ENCODE assay signal across 19 mouse cellular contexts in genomic region chr7:111721308-111721698, GRCm38 (mm10). TPM values are rescaled to one million over a fixed set of nuclear protein-coding genes. Genes with fewer than 3 reads are reported as not detected.
DNase-seq lines count a peak whose midpoint lies in the region; ATAC-seq and TF ChIP-seq lines count a peak whose summit lies in the region.
"Had no signal": no experiment of that assay in that cellular context is flagged by ENCODE, and none has a peak within 500 bp of the region (broad histone marks: within the 10 kb centered on the region; RNA-seq: fewer than 3 reads in every experiment).

No protein-coding gene starts in this region.

- DNase-seq in lung, postnatal 10 days: peak; percentile 15
- no peak for DNase-seq in lung, postnatal 25 days (ENCODE audit: low spot score)
- no peak for DNase-seq in stomach, postnatal 0 days (ENCODE audit: low spot score)
- DNase-seq in spleen, adult 12 weeks (ENCODE audit: low spot score): no peak
- DNase-seq: adrenal gland, adult 8-10 months; cerebellum, adult 2 months; embryo, embryonic 11 days; kidney, adult 11 months; left cerebral cortex, postnatal 4 days; retina, postnatal 1 day; thymus, postnatal 25 days had no signal

- H3K27ac ChIP-seq in intestine, embryonic 15.5 days: peak overlapping the region; percentile 44; the same call in 1 of the 2 replicates
- H3K27ac ChIP-seq in intestine, postnatal 0 days (ENCODE audit: low read depth, low read length): no peak overlapping the region; the same call in 1 of the 2 replicates
- peak overlapping the region; percentile 82 for H3K27ac ChIP-seq in heart, embryonic 16.5 days (ENCODE audit: low read length)
- H3K27ac ChIP-seq in stomach, postnatal 0 days (replicated peaks): peak overlapping the region; percentile 86
- H3K27ac ChIP-seq: hindbrain, embryonic 13.5 days; liver, embryonic 14.5 days; neural tube, embryonic 13.5 days had no signal

- H3K4me2 ChIP-seq in intestine, embryonic 15.5 days (replicated peaks): no peak overlapping the region
- no peak overlapping the region for H3K4me2 ChIP-seq in intestine, postnatal 0 days (replicated peaks; ENCODE audit: low read depth)
- H3K4me2 ChIP-seq in heart, embryonic 16.5 days (ENCODE audit: low read depth, low read length): no peak overlapping the region
- no peak overlapping the region for H3K4me2 ChIP-seq in stomach, postnatal 0 days (replicated peaks; ENCODE audit: low read depth)
- H3K4me2 ChIP-seq: hindbrain, embryonic 13.5 days; neural tube, embryonic 13.5 days had no signal

- TF ChIP-seq CTCF in intestine, postnatal 0 days (IDR thresholded peaks at IDR 0.05; ENCODE audit: low read depth): no peak
- TF ChIP-seq CTCF in stomach, postnatal 0 days (IDR thresholded peaks at IDR 0.05; ENCODE audit: low read depth): no peak

- no peak for ATAC-seq in intestine, embryonic 15.5 days
- ATAC-seq in intestine, postnatal 0 days: no peak
- ATAC-seq in heart, embryonic 16.5 days (replicated peaks; ENCODE audit: extremely low read depth, insufficient read depth, low FRiP score): no peak
- no peak for ATAC-seq in stomach, postnatal 0 days (ENCODE audit: low FRiP score, low TSS enrichment)
- ATAC-seq: CD4-positive, CD25-positive, alpha-beta regulatory T cell, adult 4 months had no signal

- H3K27me3 ChIP-seq in intestine, embryonic 15.5 days (replicated peaks): no peaks in the 10 kb centered on the region
- H3K27me3 ChIP-seq in intestine, postnatal 0 days (replicated peaks; ENCODE audit: control insufficient read depth, insufficient read depth, low read length): no peaks in the 10 kb centered on the region
- no peaks in the 10 kb centered on the region for H3K27me3 ChIP-seq in heart, embryonic 16.5 days (ENCODE audit: control insufficient read depth, insufficient read depth, low read length)
- H3K27me3 ChIP-seq in stomach, postnatal 0 days (ENCODE audit: control insufficient read depth, insufficient read depth, low read length): no peaks in the 10 kb centered on the region
- H3K27me3 ChIP-seq: hindbrain, embryonic 13.5 days; megakaryocyte, embryonic 14.5 days; neural tube, embryonic 13.5 days had no signal

- H3K9ac ChIP-seq in intestine, embryonic 15.5 days: no peak overlapping the region
- no peak overlapping the region for H3K9ac ChIP-seq in intestine, postnatal 0 days (ENCODE audit: low read depth, low read length)
- H3K9ac ChIP-seq in heart, embryonic 16.5 days (ENCODE audit: low read length): no peak overlapping the region
- no peak overlapping the region for H3K9ac ChIP-seq in stomach, postnatal 0 days (ENCODE audit: low read length)
- H3K9ac ChIP-seq: hindbrain, embryonic 13.5 days; liver, embryonic 14.5 days; neural tube, embryonic 13.5 days had no signal

- H3K4me1 ChIP-seq in intestine, embryonic 15.5 days (replicated peaks): peaks cover 5% of the 10 kb centered on the region; the same call in 1 of the 2 replicates
- H3K4me1 ChIP-seq in intestine, postnatal 0 days (replicated peaks; ENCODE audit: control insufficient read depth, insufficient read depth, low read length): no peaks in the 10 kb centered on the region
- H3K4me1 ChIP-seq in heart, embryonic 16.5 days (ENCODE audit: control insufficient read depth, insufficient read depth, low read length): peaks cover 20% of the 10 kb centered on the region
- H3K4me1 ChIP-seq in stomach, postnatal 0 days (replicated peaks; ENCODE audit: control insufficient read depth, insufficient read depth): no peaks in the 10 kb centered on the region; the same call in 1 of the 2 replicates
- H3K4me1 ChIP-seq: megakaryocyte, embryonic 14.5 days; neural tube, embryonic 13.5 days had no signal

- H3K36me3 ChIP-seq in intestine, embryonic 15.5 days: no peaks in the 10 kb centered on the region
- no peaks in the 10 kb centered on the region for H3K36me3 ChIP-seq in intestine, postnatal 0 days (ENCODE audit: control insufficient read depth, insufficient read depth)
- H3K36me3 ChIP-seq in heart, embryonic 16.5 days (ENCODE audit: control insufficient read depth, insufficient read depth): no peaks in the 10 kb centered on the region
- no peaks in the 10 kb centered on the region for H3K36me3 ChIP-seq in stomach, postnatal 0 days (ENCODE audit: control insufficient read depth, insufficient read depth, low read length)
- H3K36me3 ChIP-seq: hindbrain, embryonic 13.5 days; neural tube, embryonic 13.5 days had no signal

- WGBS in intestine, embryonic 15.5 days: 87% methylated on average over 5 of the region's 5 CpGs
- WGBS in intestine, postnatal 0 days: 70% methylated on average over 5 of the region's 5 CpGs
- WGBS in heart, embryonic 16.5 days: 63% methylated on average over 5 of the region's 5 CpGs
- 69% methylated on average over 5 of the region's 5 CpGs for WGBS in stomach, postnatal 0 days

- H3K4me3 ChIP-seq in intestine, embryonic 15.5 days (replicated peaks): no peak overlapping the region
- no peak overlapping the region for H3K4me3 ChIP-seq in intestine, postnatal 0 days (ENCODE audit: low read depth, low read length)
- no peak overlapping the region for H3K4me3 ChIP-seq in heart, embryonic 16.5 days (ENCODE audit: low read length)
- no peak overlapping the region for H3K4me3 ChIP-seq in stomach, postnatal 0 days (ENCODE audit: low read depth, low read length)
- H3K4me3 ChIP-seq: hindbrain, embryonic 13.5 days; megakaryocyte, embryonic 14.5 days; neural tube, embryonic 13.5 days had no signal

- TF ChIP-seq EP300 in stomach, postnatal 0 days (optimal IDR thresholded peaks at IDR 0.05): no peak

- no peaks in the 10 kb centered on the region for H3K9me3 ChIP-seq in intestine, embryonic 15.5 days
- H3K9me3 ChIP-seq in intestine, postnatal 0 days (ENCODE audit: control insufficient read depth): no peaks in the 10 kb centered on the region
- no peaks in the 10 kb centered on the region for H3K9me3 ChIP-seq in heart, embryonic 16.5 days (replicated peaks; ENCODE audit: control insufficient read depth, low read length)
- H3K9me3 ChIP-seq in stomach, postnatal 0 days (ENCODE audit: control insufficient read depth, low read length): no peaks in the 10 kb centered on the region
- H3K9me3 ChIP-seq: hindbrain, embryonic 13.5 days; megakaryocyte, embryonic 14.5 days; neural tube, embryonic 13.5 days had no signal

RNA-seq across cellular contexts. Expression of gene Galnt18, which starts 58.5 kb away (rescaled TPM):
- polyA plus RNA-seq in intestine, embryonic 15.5 days (2015; fragmentation: Nextera tagmentation; extraction: Ambion mirVana): 19.4 and 21.3 TPM in 2 replicates
- 6.9 and 7.8 TPM in 2 replicates for polyA plus RNA-seq in intestine, postnatal 0 days (2015; fragmentation: Nextera tagmentation; extraction: Ambion mirVana)
- polyA plus RNA-seq in heart, embryonic 16.5 days (2015; fragmentation: Nextera tagmentation; extraction: Ambion mirVana): 19.2 and 21.9 TPM in 2 replicates
- 20.5 and 21.8 TPM in 2 replicates for polyA plus RNA-seq in stomach, postnatal 0 days (2015; fragmentation: Nextera tagmentation; extraction: Ambion mirVana)
- polyA plus RNA-seq: CD4-positive, CD25-positive, alpha-beta regulatory T cell, adult 4 months had no signal
